Mouse (Mus musculus): ENCODE results near the gene Zdhhc7.

Zdhhc7 gene

DNA sequence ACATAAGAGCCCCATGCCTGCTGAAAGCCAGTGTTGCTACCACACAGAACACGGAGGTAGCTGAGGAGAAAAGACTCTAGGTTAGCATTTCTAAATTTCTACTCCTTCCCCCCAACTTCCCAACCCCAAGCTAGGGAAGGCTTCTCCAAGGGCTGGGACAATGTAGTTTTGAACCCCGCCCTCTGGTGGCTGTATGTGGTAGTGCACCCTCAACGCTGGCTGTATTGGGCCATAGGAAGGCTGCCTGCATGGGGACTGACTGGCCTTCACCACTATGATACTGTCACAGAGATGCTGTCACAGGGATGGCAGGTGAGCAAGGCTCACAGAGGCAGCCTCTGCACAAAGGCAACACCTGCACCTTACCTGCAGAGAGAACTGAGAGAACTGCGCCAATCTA, 29.6 kb downstream of the Zdhhc7 start:
- peak; percentile 54 for DNase-seq (ENCODE audit: low read depth, low spot score)

DNA sequence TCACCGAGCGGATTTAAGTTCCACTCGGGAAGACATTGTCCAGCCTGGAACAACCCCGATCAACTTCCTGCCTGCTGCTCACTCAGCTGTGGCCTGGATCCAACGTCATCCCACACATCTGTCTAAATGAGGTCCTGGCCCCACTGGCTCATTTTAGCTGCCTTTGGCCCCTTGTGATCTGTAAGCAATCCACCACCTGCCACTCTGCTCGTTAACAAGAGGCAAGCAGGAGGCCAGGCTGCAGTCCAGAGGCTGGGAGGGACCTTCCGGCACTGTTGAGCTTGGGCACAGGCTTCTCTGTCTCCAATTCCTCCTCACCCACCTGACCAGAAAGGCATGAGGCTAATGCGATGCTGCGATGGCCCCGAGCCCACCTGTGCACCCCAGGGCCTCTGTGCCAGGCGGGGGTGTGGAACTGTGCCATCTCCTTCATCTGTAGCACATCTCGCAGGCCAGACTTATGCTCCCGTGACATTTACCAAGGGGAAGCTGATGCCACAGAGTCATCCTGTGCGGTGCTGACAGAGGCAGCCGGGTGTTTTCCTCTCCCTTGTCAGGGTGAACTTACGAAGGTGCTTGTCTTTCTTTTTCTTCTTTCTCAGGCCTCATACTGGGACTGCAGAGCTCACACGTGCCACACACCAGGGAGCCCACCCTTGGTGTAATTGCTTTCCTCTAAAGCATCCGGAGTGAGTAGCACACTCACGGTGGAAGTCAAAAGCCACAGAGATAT, 33.2 kb downstream of the Zdhhc7 start:
- DNase-seq (ENCODE audit: low read depth, low spot score): no peak

DNA sequence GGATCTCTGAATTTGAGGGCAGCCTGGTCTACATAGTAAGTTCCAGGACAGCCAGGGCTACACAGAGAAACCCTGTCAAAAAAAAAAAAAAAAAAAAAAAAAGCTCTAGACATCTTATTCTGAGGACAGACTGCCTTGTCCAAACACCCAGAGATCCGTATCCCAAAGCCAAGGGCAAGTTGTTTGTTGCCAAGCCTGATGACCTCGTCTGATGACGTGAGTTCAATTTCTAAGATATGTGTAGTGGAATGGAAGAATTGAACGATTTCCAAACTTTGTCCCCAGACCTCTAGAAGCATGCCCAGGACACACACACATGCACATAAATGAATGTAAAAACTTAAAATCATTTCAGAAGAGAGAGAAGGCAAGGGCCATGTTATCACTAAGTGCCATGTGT, 35.1 kb downstream of the Zdhhc7 start:
- no peak for DNase-seq (ENCODE audit: low read depth, low spot score)

DNA sequence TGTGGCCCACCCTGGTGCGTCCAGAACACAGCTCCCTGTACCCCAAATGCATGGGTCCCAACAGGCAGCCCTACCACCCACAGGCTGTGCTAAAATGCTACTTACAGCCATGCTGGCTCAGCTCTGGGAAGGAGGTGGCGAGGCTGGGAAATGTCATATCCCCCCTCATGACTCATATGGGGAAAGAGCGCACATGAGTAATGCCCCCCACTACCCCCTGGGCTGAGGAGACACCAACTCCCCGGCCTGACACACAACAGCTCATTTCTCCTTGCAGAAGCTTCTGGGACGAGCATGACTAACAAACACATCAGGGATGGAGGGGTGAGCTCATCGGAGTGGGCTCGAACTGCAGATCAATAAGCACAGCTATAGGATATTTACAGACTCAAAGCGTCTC, 35.7 kb downstream of the Zdhhc7 start:
- DNase-seq (ENCODE audit: low read depth, low spot score): no peak

DNA sequence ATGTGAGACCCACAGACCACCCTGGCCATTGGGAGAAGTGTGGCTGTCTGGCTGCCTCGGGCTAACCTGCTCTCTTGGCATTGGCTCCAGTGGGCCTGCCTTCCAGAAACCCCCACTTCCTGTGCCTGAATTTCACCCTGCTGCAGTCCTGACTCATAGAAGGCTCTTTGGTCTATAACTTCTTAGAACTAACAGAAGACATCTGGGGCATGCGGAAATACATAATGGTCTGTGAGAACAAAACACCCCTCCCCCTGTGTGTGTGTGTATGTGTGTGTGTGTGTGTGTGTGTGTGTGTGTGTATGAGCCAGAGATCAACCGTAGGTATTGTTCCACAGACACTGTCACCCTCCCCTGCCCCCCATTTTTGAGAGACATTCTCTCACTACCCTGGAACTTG, 38.0 kb downstream of the Zdhhc7 start:
- no peak for DNase-seq (ENCODE audit: low read depth, low spot score)

DNA sequence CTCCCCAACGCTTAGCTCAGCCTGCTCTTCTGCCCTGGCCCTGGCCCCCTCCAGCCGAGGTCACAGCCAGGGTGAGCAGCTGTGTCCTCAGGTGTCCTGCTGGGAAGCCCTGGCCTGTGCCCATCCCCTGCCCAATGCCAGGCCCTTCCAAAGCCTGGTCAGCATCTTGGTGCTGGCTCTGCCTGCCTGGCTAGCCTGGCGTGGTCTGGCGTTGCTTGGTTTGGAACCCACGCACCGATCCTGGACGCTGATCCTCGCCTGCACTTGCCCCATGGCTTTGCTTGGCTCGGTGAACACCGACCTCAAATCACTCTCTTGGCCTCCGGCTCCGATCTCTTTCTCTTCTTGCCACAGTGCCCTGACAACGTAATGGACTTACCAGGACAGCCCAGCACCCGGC, 38.5 kb downstream of the Zdhhc7 start:
- DNase-seq (ENCODE audit: low read depth, low spot score): no peak

DNA sequence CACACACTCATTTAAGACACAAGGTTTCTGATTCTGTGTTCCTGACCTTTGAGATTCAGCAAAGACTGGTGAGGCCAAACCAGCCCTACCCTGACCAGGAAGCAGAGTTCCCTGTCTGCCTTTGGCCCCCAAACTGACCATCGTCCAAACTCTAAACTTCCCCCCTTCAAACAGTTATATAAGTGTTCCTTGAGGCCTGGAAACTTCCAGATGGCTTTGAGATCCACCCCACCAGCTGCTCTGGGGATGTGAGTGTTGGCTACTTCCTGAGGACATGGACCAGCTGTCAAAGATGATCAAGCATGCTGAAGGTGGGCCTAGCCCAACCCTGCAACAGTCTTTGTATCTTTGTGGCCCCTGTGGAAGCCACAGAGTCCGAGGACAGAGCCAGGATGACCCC, 44.2 kb downstream of the Zdhhc7 start:
- DNase-seq (ENCODE audit: low read depth, low spot score): no peak

DNA sequence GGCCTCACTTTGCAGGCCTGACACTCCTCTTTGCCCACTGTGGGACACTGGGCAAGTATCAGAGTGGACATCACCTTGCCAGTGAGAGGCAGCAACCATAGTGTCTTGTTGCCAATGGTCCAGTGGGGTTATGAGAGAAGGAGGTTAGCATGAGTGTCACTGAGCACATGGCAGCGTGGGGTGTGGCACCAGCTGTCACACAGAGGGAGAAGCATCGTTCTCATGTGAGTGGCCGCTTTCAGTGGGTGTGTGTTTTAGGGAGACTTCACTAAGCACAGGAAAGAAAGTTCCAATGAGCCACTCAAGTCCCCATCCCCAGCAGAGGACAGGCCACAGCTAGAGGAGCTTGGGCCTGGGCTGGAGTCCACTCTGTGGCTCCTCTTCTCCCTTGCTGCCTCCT, 46.4 kb downstream of the Zdhhc7 start:
- no peak for DNase-seq (ENCODE audit: low read depth, low spot score)

DNA sequence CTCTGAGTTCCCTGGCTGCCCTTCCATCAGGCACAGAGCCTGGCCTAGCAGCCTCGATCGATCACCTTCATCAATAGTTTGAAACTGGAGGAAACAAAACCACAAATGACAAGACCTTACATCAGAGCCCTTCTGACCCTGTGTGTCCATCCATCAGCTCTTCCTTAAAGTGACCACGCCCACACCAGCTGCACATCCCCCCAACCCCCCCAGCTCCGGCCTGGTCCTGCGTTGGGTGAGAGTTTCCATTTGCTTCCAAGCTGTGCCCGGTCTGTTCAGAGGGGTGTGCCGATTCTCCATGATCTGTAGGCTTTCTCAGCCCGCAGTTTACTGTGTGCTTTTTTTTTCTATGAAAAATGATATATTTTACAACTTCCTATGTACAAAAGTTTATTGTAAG, 49.0 kb downstream of the Zdhhc7 start:
- DNase-seq (ENCODE audit: low read depth, low spot score): no peak

DNA sequence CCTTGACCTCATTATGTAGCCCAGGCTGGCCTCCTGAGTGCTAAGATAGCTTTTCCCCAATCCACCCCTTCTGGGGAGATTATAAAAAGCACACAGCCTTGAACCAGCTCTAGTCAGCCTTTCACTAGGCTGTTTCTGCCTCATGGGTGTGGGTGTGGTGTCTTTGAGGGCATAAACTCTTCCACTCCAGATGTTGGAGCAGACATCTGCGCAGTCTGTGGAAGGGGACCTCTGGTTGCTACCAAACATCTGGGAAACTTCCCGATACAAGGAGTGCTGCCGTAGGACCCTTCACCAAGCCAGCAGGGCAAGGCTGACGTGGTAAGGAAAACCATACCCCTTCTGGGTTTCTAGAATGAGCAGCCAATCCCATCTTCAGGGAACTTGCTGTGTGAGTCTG, 49.4 kb downstream of the Zdhhc7 start:
- DNase-seq (ENCODE audit: low read depth, low spot score): no peak

DNA sequence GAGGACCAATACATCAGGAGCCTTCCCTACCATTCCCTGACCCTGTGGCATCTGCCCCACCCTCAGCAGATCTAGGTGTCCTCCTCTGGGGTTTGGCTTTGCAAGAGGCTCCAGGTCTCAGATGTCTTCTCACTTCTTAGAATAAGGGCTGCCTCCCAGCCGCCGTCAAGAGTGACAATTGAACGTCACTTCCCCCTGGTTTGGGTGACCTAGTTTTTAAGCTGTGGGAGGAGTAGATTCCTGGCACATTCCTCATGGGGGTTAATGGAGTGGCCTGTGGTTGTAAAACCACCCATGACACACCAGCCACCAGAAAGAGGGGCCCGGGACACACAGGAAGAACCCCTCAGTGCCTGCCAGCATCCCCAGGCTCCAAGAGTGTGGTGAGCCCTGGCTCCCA, 50.3 kb downstream of the Zdhhc7 start:
- DNase-seq (ENCODE audit: low read depth, low spot score): no peak

DNA sequence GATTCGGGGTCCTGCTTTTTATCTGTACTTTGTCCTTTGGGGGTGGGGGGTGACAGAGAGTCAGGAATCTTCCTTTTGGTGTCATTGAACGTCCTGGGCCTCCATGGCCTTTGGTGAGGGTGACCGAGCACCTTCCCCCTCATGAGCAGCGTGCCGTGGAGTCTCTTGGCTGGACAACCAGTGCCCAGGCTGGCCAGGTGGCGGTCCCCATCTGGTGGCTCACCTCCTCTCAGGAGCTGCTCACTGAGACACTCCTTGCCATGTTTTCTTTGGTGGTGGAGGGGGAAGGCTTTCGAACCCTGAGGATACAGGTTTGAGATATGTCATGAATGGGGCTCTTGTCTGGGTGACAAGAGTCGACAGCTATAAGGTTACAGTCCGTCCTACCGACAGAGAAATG, 50.9 kb downstream of the Zdhhc7 start:
- no peak for DNase-seq (ENCODE audit: low read depth, low spot score)

DNA sequence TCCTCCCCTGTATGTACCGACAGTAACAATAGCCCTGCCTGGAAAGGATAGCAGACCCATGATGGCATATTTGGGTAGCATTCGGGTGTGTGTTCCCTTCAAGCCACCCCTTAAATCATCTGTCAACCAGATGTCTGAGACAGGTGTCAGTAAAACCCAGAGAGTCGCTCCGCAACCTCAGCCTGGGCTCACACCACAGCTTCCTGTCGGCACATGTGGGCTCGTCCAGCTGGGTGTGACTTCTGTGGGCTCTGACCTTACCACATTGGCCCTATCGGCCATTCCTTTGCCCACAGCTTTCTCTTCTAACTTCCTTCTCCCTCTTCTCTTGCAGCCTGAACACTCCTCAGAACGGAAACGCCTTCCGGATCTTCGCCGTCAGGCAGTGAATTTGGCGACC, 51.3 kb downstream of the Zdhhc7 start:
- DNase-seq (ENCODE audit: low read depth, low spot score): no peak

DNA sequence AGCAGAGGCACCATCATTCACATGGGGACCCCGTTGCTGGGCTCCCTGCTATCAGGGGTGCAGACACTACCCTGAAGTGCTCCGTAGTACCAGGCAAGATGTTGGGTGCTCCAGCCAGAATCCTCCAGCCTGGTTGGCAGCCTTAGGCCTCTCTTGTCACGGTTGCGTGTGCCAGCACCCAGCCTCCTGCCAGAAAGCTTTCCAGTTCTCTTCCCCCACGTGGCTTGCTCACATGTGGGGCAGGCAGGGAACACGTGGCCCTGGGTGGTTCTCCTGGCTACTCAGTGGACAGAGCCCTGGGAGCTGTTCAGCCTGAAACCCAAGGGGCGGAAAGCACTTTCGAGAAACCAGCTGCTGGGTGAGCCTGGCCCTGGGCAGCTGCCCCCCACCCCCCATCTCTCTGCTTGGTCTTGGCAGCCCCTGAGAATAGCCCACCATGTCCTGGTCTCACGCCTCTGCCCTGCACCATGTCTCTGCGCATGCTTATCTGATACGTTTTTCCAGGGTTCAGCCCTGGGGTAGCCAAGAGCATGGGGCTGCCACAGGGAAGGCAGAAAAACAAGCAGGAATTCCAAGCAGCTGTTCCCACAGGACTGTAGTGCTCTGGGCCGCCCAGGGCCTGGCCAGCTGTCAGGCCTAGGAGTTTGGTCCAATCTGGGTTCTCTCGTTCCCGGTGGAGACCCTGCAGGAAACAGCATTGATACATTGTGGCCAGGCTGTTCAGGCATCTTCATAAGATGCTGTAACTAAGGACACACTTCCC, 54.8 kb downstream of the Zdhhc7 start:
- DNase-seq (ENCODE audit: low read depth, low spot score): no peak

DNA sequence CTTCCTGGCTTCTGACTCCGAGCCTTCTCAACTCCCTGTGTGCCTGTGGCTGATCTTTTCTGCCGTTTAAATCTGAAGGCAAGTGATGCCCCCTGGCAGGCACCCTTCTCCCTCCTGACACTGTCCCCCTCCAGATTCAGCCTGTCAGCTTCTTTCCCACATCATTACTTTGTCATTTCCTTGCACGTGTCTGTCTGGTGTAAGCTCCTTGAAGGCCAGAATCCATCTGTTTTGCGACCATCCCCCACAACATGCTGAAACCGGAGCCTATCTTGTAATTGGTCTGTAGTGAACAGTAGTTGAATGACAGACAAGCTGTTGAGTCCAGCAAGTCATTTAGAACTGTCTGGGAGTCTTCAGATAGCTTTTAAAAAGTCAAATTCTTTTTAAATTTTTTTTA, 55.8 kb downstream of the Zdhhc7 start:
- no peak for DNase-seq (ENCODE audit: low read depth, low spot score)

DNA sequence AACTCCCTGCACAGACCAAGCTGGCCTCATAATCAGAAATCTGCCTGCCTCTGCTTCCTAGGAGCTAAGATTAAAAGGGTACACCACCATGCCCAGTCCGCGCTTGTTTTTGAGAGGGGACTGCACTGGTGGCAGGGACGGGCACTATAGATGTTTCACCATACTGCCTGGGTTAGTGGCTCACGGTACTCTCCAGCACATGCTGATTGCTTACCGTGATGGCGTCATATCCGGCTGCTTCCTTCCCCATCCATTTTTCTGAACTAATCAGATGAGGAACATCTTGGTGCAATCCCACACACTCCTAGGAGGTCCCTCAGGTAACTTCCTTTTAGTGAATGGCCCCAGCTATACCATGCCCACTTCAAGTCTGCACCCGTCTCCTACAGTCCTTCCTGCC, 56.4 kb downstream of the Zdhhc7 start:
- no peak for DNase-seq (ENCODE audit: low read depth, low spot score)

DNA sequence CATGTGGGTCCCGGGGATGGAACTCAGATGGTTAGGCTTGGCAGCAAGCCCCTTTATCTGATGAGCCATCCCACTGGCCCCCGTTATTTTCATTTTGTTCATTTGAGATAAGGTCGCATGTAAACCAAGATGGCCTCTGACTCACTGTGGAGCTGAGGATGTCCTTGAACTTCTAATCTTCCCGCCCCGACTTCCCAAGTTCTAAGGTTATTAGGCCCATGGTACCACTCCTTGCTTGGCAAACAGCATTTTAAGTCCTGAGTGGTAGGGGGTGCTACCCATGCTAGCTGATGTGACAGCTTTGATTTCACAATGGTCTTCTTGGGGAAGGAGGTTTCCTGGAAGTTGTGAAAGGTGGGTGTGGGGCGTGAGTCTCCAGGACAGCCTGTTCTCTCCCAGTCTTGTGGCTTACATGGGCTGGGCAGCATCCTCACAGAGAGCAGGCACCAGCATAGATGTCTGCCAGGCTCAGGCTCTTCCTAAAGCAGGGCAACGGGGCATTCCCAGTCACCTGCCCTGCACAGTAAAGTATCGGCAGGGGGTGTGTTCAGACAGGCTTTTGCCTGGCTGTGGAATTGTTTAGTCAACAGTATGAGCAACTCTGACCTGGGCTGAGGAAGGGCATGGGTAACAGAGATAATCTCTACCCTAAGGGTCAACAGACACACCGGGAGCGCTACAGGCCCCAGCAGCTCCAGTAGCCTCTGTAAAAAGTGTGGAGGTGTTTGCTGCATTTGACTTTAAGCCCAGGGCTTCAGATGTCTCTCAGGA, 58.6 kb downstream of the Zdhhc7 start:
- no peak for DNase-seq (ENCODE audit: low read depth, low spot score)

DNA sequence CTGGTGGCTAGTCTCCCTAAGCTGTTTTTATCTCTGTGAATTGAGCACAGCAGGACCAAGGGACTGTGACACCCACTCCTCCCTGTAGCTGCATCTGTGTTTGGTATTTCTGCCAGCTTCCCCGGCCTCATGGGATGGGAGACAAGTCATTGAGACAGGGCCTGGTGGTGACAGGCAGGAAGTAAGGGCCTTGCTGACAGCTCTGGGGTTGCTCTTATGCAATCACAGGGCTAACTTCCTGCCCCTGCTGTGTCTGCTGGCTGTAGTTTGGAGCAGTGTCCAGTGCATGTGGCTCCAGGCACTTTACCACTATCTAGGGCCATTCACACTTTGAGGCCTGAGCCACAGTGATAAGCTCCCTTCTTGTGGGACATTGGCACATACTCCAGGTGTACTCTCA, 60.4 kb downstream of the Zdhhc7 start:
- no peak for DNase-seq (ENCODE audit: low read depth, low spot score)

DNA sequence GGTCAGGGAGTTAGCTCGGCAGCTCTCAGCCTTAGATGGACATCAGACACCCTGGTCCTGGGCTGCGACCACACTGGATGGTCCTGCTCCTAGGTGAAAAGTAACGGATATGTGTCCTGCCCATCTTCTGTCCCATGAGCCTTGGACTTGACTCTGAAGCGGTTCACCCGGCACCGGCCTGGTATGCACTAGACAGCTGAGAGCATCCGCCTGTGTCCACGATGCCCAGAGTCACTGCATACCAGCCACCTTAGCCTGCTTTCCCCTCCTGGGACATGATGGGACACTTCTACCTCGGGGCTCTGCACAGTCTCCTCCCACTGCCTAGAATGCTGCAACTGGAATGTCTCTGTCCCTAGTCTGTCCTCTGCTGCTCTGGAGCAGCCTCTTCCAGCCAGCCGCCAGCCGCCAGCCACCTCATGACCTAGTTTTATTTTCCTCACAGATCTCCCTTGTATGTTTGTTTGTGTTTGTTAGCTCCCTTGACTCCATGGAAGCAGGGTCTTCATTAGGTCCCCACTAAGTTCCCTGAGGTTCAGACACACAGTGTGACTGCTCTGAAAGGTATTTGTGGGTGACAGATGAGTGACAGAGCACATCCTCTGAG, 61.9 kb downstream of the Zdhhc7 start:
- DNase-seq (ENCODE audit: low read depth, low spot score): no peak

DNA sequence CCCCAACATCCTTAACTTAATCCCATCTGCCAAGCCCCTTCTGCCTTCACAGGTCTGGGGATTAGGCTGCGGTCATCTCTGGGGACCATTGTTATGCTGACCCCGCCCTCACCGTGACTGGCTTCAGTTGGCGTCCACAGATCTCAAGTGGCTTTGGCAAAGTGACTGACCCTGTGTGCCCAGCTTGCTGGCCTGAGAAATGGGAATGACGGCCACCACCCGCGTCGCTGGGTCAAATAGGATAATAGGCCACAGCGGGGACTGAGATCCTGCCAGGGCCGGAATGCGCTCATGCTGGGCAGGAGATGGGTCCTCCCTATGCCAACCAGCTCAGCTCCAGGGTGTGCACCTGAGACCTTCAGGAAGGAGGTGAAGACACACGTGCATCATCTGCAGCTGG, 62.5 kb downstream of the Zdhhc7 start:
- no peak for DNase-seq (ENCODE audit: low read depth, low spot score)

DNA sequence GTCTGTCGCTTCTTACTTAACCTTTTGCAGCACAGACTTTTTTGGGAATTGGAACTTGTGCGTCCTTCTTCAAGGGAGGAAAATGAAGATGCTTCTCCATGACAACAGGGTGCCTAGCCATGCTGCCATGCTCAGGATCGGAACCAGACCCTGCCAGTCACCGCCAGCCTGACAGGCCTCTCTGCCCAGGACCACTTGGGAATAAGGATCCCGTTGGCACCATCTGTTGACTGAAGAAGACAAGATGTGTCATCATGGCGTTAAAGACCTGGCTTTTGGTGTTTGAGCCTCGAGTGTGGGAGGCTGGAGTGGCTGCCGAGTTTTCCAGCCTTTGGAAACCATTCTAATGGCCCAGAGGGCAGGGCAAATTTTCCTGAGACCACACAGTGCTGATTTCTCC, 63.7 kb downstream of the Zdhhc7 start:
- no peak for DNase-seq (ENCODE audit: low read depth, low spot score)

DNA sequence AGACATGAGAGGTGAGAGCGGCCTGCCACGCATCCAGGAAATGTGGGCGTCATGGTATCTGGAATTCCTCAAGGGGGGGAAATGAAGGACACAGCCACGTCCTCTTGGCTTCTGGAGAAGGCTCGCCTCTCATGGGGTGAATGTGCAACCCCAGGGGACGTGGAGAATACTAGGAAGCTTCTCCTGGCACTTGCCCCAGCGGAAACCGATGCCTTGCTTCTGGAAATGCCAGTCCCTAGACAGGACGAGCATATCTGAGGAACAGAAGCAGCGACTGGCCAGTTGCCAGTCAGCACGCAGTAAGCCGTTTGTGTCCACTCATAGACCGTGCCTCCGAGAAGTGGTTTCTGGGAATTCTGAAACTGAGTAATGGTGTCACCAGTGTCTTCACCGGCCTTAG, 64.1 kb downstream of the Zdhhc7 start:
- DNase-seq (ENCODE audit: low read depth, low spot score): no peak

Measured in c-Kit-negative CD71-positive TER-119-positive erythroid progenitor cells, embryonic 14.5 days (primary cell).